Mouse (Mus musculus): ENCODE measurements around the gene Ankrd6.

DNA sequence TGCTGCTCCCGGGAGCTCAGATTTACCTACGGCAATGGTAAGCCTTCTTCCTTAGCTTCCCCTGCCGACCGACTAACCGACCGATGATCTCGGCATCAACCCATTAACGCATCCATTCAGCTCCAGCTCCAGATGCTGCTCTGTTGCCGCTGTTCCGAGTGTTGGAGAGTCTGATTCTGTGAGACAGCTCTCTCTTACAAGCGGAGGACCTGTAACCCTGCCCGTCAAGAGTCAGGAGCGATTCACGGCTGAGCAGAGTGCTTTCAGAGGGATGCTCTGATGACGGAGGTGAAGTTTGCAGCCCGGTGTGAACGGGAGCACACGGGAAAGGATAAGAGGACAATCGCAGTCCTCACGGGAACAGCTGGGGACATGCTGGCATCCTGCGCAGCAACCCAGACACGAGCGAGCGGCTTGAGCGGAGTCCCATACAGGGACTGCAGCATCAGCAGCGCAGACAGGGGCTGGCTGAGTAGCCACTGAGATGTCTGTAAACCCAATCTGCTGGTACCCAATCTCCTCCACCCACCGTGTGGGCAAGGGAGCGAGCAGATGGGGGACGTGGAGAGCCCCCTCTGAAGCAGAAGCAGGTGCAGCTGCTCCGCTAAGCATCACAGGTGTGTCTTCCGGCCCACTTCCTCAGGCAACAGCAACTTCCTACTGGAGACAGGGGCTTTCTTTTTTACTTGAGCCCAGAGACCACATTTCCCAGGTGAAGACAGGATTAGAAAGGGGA, 86.3 kb downstream of the Ankrd6 start:
- TF ChIP-seq CTCF (conservative IDR thresholded peaks at IDR 0.05; ENCODE audit: low read length) (no peak), NANOG (IDR thresholded peaks at IDR 0.05; ENCODE audit: borderline replicate concordance, low read length) (no peak), POU5F1 (IDR thresholded peaks at IDR 0.05; ENCODE audit: borderline replicate concordance, low read length) (no peak)

Measured in E14TG2a.4 (cell line).